Mouse (Mus musculus): ENCODE measurements at regions not wholly inside any gene's neighbourhood (a gene's known extent, or its start where the extent isn't known, plus 50 kb on each side); places are given as distances from the start of the nearest gene placed in this dataset.

DNA sequence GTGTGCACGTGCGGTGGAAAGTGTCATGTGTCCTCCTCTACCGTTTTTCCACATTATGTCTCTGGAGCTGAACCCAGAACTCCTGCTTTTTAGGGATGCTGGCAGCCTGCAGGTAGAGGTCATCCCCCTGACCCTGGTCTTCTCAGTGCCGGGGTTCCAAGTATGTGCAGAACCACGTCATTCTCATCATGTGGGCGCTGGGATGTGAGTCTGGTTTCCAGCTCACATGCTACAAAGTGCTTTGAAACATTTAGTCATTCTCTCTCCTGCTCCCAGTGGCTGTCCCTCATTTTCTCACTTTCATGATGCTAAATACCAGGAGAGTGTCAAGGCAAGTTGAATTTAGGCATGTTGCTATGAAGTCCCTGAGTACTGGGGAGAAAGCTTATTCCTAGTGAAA is 326.6 kb downstream of the Ttll7 start:
- in situ Hi-C loops (cut with MboI, MseI) = no loop called here

GRCm38 (mm10) chr3:147180711-147181110 is 328.5 kb downstream of the Ttll7 start:
- in situ Hi-C loops (cut with MboI, MseI) = no loop called here

DNA sequence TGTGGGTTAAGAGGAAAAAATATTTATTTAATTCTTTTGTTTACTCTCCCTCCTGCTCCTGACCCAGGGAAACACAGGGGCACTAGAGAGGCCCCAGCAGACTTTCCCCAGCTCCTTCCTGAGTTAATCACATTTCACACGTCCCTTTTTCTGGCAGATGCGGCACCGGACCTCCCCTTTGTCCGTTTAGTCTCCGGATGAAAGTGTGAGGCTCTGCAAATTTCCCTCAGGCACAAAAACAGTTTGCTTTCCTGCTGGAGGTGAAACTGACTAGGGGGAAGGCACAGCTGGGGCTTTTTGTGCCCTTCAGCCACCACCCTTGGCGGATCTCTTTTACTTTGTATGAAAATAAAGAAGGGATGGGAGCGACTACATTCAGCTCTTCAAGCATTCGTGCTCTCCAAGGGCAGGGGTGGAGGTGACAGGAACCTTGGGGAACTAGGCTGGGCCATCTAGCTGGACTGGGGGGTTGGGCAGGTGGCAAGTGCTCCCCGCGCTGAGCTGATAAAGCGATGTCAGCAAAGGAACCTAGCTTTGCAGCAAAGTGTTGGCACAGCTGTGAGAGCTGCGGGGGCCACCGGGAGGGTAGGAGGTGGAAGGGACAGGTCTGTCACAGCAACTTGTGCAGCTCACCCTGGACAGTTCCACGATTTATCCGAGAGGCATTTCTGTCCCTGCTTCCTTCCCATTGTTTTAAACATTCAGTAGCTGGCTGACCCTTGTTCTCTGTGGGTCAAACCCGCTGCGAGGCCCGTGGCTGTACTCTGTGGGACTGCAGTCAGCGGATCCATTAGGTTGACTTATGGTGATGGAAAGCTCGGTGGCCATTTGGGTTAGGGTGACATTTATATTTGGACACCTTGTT is 329.6 kb downstream of the Ttll7 start:
- in situ Hi-C loops (cut with MboI, MseI) = no loop called here

- in situ Hi-C loops (cut with MboI, MseI) = no loop called here
Measured at GRCm38 (mm10) chr3:147182366-147182875, 330.3 kb downstream of the Ttll7 start.

DNA sequence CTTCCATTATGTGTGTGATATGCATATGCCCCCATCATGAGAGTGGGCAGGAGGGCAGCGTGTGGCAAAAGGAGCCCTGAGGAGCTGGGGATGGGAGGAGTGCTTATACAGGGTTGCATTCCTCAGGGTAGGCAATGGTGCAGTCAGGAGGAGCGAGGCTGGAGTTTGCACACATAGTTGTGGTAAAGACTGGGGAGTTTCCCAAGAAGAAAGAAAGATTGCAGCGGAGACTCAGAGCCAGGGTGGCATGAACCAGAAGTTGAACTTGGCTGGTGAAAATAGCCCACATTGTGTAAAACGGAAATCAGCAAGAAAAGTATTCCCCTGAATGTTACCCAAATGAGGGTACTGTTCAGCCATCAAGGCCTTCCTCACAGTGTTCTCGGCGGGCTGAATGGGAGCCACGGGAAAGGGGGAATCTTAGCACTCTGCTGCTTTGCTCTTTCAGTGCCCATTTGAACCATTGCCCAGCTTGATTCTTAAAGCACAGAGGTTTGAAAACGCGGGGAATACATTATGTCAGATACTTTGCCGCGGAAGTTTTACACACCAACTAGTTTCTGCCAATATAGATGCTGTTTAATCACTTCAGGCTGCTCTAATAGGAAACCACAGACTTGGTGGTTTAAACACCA is 331.6 kb downstream of the Ttll7 start:
- in situ Hi-C loops (cut with MboI, MseI) = no loop called here

- in situ Hi-C loops (cut with MboI, MseI) = no loop called here
Measured at GRCm38 (mm10) chr3:147189737-147190136, 337.6 kb downstream of the Ttll7 start.

GRCm38 (mm10) chr3:147196626-147197025 is 344.5 kb downstream of the Ttll7 start:
- in situ Hi-C loops (cut with MboI, MseI) = loop anchor here in 1 of 2 experiments (5.0 kb wide), 1 partner anchor 51 kb away; no protein-coding TSS in a partner anchor

DNA sequence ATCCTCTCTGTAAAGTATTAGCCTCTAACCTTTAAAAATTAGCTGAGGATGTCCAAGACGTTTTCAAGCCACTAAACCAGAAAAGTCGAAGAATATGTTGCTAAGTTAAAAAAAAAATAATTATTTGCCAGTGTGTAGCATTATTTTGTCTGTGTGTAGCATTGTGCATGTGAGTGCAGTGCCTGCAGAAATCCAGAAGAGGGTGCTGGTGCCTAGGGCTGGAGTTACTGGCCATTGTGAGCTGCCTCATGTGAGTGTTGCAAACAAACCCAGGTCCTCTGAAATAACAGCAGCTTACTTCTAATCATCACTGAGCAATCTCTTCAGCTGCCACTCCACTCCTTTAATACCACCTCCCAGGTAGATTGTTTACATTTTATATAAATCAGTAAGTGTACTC is 345.0 kb downstream of the Ttll7 start:
- in situ Hi-C loops (cut with MboI, MseI) = loop anchor here in 1 of 2 experiments (5.0 kb wide), 1 partner anchor 50 kb away; no protein-coding TSS in a partner anchor

DNA sequence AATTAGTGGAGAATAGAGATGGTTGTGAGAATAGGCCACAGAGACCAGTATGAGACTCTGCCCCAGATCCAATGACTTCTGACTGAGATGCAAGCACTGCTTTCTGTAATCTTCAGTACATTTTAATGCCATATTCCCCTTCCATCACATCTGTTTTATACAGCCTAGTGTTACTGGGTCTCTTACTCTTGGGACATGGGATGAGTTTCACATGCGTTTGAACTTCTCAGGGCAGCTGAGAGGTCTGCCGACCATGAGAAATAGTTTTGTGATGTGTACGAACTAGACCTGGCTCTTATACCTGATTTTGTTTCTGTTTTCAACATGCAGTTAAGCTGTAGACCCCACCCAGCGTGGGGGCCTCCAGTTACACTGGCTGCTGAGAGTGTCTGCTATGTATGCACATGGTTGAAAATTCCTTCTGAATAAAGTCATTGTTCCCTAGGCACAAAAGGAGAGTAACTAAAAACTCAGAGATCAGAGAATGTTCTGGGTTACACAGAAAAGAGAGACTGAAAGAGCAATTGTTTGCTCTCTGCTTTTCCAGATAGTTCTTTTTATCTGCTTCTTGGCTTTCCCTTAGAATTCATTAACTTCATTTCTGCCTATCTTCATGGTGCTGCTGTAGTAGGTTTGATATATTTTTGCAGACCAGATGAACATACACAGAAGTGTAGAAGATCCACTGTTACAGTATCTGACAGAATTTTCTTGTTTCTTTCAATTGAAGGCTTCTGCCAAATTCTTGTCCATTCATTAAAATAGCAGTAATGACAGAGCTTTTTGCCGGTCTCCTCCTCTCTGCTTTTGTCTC is 359.2 kb downstream of the Ttll7 start:
- in situ Hi-C loops (cut with MboI, MseI) = no loop called here

- in situ Hi-C loops (cut with MboI, MseI) = no loop called here
Measured at GRCm38 (mm10) chr3:147228663-147229062, 376.5 kb downstream of the Ttll7 start.

GRCm38 (mm10) chr3:147230594-147230993 is 378.4 kb downstream of the Ttll7 start:
- in situ Hi-C loops (cut with MboI, MseI) = no loop called here

DNA sequence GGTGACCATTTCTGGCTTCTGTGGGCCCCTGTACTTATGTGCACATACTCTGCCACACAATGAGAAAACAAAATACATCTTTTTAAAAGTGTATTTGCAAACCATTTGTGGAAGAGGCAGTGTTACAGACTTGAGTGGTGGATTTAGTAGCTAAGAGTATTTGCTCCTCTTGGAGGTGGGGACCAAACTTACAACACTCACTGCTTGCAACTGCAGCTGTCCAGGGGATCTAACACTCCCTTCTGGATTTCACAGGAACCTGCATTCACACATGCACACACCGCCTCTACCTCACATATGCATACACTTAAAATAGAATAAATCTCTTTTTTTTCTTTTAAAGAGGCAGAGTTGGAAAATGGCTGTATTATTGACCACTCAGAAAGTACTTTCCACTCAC is 386.2 kb downstream of the Ttll7 start:
- in situ Hi-C loops (cut with MboI, MseI) = no loop called here

DNA sequence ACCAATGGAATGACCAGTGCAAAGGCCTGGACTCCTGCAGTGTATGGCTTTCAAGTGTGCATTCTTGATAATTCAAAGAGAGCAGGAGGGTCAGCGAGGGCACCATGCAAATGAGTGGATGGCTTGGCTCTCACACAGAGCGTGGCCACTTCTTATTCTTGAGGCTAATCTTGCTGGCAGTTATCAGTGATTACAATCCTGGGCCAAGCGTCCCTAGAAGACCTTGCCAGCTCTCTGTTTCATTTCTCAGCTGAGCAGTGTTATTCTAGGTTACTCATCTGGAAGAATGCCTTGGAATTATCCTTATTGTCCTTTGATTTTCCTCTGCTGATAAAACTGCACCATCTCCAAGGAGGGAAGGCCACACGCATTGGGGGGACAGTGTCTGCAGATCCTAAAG is 388.5 kb downstream of the Ttll7 start:
- in situ Hi-C loops (cut with MboI, MseI) = no loop called here

DNA sequence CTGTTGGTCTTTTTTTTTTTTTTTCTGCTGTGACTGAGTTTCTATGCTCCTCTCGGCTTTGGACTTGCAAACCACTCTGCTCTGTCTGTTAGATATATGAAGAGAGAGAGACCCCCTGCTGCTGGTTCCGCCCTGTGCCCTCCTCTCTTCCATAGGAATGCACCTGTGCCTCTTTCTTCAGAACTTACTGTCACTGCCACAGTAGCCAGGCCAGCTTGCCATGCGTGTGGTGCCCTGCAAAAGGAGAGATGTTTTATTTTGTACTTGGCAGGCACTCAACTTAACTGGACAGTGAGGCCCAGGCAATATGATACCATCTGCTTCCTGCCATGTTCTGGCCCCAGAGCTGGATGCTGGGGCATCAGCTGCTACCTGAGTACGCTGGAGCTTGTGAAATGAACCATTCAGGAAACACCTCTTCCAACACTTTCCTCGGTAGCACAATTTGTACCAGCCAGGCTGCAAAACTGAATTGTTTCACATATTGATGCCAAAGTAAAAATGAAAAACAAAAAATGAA is 392.8 kb downstream of the Ttll7 start:
- in situ Hi-C loops (cut with MboI, MseI) = loop anchor here in 1 of 2 experiments (5.0 kb wide), 1 partner anchor 48 kb away; no protein-coding TSS in a partner anchor

GRCm38 (mm10) chr3:147246141-147246540 is 394.0 kb downstream of the Ttll7 start:
- in situ Hi-C loops (cut with MboI, MseI) = loop anchor here in 1 of 2 experiments (5.0 kb wide), 1 partner anchor 49 kb away; no protein-coding TSS in a partner anchor

DNA sequence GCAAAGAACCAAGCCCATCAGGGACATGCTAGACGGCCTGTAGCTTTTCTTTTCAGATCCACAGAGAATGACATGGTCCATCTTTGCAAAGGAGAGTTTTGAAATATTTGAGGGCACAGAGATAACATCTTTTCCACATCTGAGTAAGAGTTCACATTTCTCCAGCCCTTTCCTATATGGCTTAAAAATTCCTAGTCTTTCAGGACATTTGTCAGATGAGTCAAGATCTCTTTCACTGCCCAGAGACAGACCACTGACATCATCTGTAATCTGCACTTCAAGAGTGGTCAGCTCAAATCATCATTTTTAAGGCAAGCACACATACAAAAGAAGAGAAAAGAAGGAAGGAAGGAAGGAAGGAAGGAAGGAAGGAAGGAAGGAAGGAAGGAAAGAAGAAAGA is 397.3 kb downstream of the Ttll7 start:
- in situ Hi-C loops (cut with MboI, MseI) = loop anchor here in 1 of 2 experiments (5.0 kb wide), 1 partner anchor 52 kb away; no protein-coding TSS in a partner anchor

GRCm38 (mm10) chr3:147249906-147250305 is 397.7 kb downstream of the Ttll7 start:
- in situ Hi-C loops (cut with MboI, MseI) = loop anchor here in 1 of 2 experiments (5.0 kb wide), 1 partner anchor 53 kb away; no protein-coding TSS in a partner anchor

GRCm38 (mm10) chr3:147252226-147252788 is 400.1 kb downstream of the Ttll7 start:
- in situ Hi-C loops (cut with MboI, MseI) = no loop called here

GRCm38 (mm10) chr3:147252812-147253211 is 400.6 kb downstream of the Ttll7 start:
- in situ Hi-C loops (cut with MboI, MseI) = no loop called here

DNA sequence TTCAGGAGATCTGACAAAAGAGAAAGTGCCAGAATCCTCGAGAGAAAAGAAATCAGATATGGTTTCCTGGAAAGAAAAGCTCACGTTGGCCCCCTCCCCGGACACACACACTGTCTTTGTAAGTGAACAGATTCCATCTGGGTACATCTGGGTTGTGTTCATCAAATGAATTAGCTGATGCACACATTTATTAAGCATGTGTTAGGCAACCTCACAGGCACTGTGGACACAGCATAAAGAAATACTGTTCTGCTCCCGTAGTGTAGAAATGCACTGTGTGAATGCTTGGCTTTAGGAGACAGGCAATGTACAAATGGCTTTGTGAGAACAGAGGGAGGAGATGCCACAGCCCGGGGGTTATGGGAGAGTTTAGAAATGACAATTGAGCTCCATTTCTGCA is 402.3 kb downstream of the Ttll7 start:
- in situ Hi-C loops (cut with MboI, MseI) = no loop called here
